Mouse (Mus musculus): ENCODE results near the gene Spock1. TPM values are rescaled to one million over a fixed set of nuclear protein-coding genes. Genes with fewer than 3 reads are reported as not detected.
A peak's percentile ranks its signal among the peaks of the same experiment; 100 is the strongest.

Spock1 gene
- 10.2 and 11.0 TPM in 2 replicates for polyA plus RNA-seq (2016; fragmentation: Nextera tagmentation; extraction: Ambion mirVana)

DNA sequence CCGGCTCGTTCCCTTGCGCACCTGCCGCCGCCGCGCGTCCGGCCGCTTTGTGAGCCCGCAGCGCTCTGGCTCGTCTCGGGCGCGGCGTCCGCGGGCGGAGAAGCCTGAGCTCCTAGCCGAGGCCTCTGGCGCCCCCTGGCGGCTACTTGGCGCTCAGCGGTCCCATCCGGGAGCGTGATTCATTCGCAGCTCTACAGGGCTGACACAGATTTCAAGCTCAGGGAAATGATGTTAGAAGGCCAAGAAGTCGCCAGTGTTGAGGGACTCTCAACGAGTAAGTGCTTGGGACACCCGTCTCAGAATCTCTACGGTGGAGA is at the start of gene Spock1:
Gene Spock1, minus strand, starts transcription at position 67 of the 317 bp plus-strand sequence.
- 0 out of 2 replicates have a peak, but pooled peaks cover 2% of the 10 kb centered on the region for H3K4me1 ChIP-seq
- peaks cover 33% of the 10 kb centered on the region for H3K27me3 ChIP-seq
- no peak within 1 kb of the TSS for H3K27ac ChIP-seq
- H3K4me2 ChIP-seq (replicated peaks): peak within 1 kb of the TSS; percentile 62
- under 1% methylated on average over 32 of the region's 32 CpGs for WGBS
- 0 out of 2 replicates have a peak, but pooled peaks have one; percentile 44 for ATAC-seq (ENCODE audit: insufficient number of reproducible peaks, insufficient read depth, low FRiP score, low TSS enrichment)
- no peaks in the 10 kb centered on the region for H3K9me3 ChIP-seq
- peak within 1 kb of the TSS; percentile 42 for H3K4me3 ChIP-seq
- H3K9ac ChIP-seq: peak within 1 kb of the TSS; percentile 35
- no peaks in the 10 kb centered on the region for H3K36me3 ChIP-seq

DNA sequence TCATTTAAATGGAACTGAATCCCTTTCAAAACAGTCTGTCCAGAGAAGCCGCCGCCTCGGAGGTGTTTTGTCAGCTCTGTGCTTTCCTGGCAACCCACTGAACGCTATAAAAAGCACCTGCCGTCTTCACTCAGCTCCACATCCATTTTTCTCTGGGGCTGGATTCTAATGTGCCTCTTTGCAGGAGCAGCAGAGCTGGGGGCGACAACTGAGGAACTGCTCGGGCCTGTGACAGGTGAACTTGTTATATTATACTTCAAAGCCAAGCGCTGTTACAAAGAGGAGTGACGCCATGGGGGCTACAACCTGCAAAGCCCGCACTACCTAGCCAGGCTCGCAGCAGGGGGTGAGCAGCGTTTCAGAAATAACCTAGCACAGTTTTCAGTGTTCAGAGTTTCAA is 42.0 kb upstream of the Spock1 start:
- Histone ChIP-seq H3K9me3 (no peaks in the 10 kb centered on the region), H3K27ac (no peak overlapping the region), H3K9ac (no peak overlapping the region), H3K4me2 (replicated peaks) (no peak overlapping the region), H3K36me3 (no peaks in the 10 kb centered on the region), H3K27me3 (no peaks in the 10 kb centered on the region), H3K4me1 (peaks cover 6% of the 10 kb centered on the region; the same call in 1 of the 2 replicates), H3K4me3 (no peak overlapping the region)
- no peak for ATAC-seq (ENCODE audit: insufficient number of reproducible peaks, insufficient read depth, low FRiP score, low TSS enrichment)
- WGBS: 88% methylated on average over 12 of the region's 12 CpGs

GRCm38 (mm10) chr13:57949513-57949912 is 41.4 kb upstream of the Spock1 start:
- H3K27me3 ChIP-seq: no peaks in the 10 kb centered on the region
- peaks cover 7% of the 10 kb centered on the region; the same call in 1 of the 2 replicates for H3K4me1 ChIP-seq
- H3K9me3 ChIP-seq: no peaks in the 10 kb centered on the region
- H3K9ac ChIP-seq: no peak overlapping the region
- H3K4me3 ChIP-seq: no peak overlapping the region
- H3K27ac ChIP-seq: no peak overlapping the region
- no peak for ATAC-seq (ENCODE audit: insufficient number of reproducible peaks, insufficient read depth, low FRiP score, low TSS enrichment)
- no peaks in the 10 kb centered on the region for H3K36me3 ChIP-seq
- no peak overlapping the region for H3K4me2 ChIP-seq (replicated peaks)
- WGBS: 93% methylated on average over 4 of the region's 4 CpGs

DNA sequence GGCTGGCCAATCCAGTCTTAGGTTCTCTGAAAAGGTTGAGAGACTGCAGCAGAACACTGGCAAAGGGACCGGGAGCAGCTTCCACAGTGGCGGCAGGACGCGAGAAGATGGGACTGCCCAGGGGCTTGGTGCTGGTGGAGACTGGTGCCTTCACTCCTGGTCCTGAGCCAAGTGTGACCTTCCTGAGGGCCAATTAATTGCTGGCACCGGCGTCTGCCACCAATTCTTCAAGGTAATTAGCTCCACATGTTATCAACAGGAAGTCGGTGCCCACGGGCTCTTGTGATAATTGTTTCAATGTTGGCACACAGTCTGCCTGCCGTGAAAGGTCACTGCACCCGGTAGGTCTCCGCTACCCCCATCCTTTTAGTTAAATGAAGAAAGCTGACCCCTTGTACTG is 37.1 kb upstream of the Spock1 start:
- H3K4me2 ChIP-seq (replicated peaks): no peak overlapping the region
- H3K9ac ChIP-seq: no peak overlapping the region
- H3K36me3 ChIP-seq: no peaks in the 10 kb centered on the region
- peaks cover 7% of the 10 kb centered on the region; the same call in 1 of the 2 replicates for H3K4me1 ChIP-seq
- H3K27ac ChIP-seq: no peak overlapping the region
- H3K9me3 ChIP-seq: no peaks in the 10 kb centered on the region
- H3K27me3 ChIP-seq: no peaks in the 10 kb centered on the region
- no peak for ATAC-seq (ENCODE audit: insufficient number of reproducible peaks, insufficient read depth, low FRiP score, low TSS enrichment)
- WGBS: 27% methylated on average over 11 of the region's 11 CpGs
- H3K4me3 ChIP-seq: no peak overlapping the region

GRCm38 (mm10) chr13:57944434-57944833 is 36.3 kb upstream of the Spock1 start:
- 60% methylated on average over 5 of the region's 5 CpGs for WGBS
- ATAC-seq (ENCODE audit: insufficient number of reproducible peaks, insufficient read depth, low FRiP score, low TSS enrichment): no peak
- no peaks in the 10 kb centered on the region for H3K9me3 ChIP-seq
- no peak overlapping the region for H3K4me3 ChIP-seq
- no peaks in the 10 kb centered on the region for H3K27me3 ChIP-seq
- H3K4me2 ChIP-seq (replicated peaks): no peak overlapping the region
- H3K9ac ChIP-seq: no peak overlapping the region
- no peak overlapping the region for H3K27ac ChIP-seq
- no peaks in the 10 kb centered on the region for H3K36me3 ChIP-seq
- H3K4me1 ChIP-seq: peaks cover 7% of the 10 kb centered on the region; the same call in 1 of the 2 replicates

GRCm38 (mm10) chr13:57943900-57944299 is 35.8 kb upstream of the Spock1 start:
- Histone ChIP-seq H3K4me2 (replicated peaks) (no peak overlapping the region), H3K4me1 (peaks cover 7% of the 10 kb centered on the region; the same call in 1 of the 2 replicates)
- no peak for ATAC-seq (ENCODE audit: insufficient number of reproducible peaks, insufficient read depth, low FRiP score, low TSS enrichment)

DNA sequence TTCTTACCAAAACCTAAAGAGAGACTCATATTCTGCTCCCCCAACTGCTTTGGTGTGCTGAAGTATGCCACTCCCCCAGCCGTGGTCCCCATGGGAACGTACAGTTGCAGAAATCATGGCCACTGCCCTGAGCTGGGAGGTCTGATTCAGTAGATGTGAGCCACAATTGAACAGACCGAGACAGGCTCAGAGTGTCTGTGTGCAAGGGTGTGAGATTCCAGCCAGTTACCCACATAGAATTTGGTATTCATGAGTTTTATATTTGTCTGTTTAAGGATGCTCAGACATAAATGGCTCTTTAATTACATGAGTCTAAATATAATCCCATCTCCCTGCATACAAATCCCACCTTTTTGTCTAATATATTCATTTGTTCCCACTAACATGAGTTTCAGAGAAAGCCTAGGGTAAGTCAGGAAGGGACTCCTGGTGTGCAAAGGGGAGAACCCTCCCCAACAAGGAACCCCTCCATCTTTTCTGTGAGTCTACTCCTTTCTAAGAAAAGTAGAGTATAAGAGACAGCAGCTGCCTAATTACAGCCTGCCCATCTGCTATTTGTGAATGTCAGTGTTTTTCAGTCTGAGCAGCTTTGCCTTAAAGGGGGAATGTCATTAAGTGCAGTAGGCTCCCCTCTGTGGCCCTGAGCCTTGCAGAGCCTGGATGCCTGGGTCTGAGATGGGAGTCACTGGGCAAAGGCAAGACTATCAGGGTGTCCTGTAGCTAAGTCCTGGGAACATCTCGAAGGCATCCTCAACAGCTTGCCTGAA is 29.5 kb upstream of the Spock1 start:
- H3K36me3 ChIP-seq: no peaks in the 10 kb centered on the region
- WGBS: 75% methylated on average over 4 of the region's 4 CpGs
- no peak overlapping the region for H3K4me3 ChIP-seq
- H3K9ac ChIP-seq: no peak overlapping the region
- peaks cover 6% of the 10 kb centered on the region for H3K4me1 ChIP-seq
- H3K9me3 ChIP-seq: no peaks in the 10 kb centered on the region
- H3K27ac ChIP-seq: no peak overlapping the region
- H3K4me2 ChIP-seq (replicated peaks): no peak overlapping the region
- H3K27me3 ChIP-seq: no peaks in the 10 kb centered on the region
- ATAC-seq (ENCODE audit: insufficient number of reproducible peaks, insufficient read depth, low FRiP score, low TSS enrichment): no peak

More at GRCm38 (mm10) chr13:57943900-57944299, 35.8 kb upstream of the Spock1 start:
- H3K27ac ChIP-seq: no peak overlapping the region
- no peak overlapping the region for H3K4me3 ChIP-seq
- H3K9ac ChIP-seq: no peak overlapping the region
- H3K36me3 ChIP-seq: no peaks in the 10 kb centered on the region
- no peaks in the 10 kb centered on the region for H3K27me3 ChIP-seq
- H3K9me3 ChIP-seq: no peaks in the 10 kb centered on the region

- Histone ChIP-seq H3K9me3 (no peaks in the 10 kb centered on the region), H3K27ac (0 out of 2 replicates have a peak overlapping the region, but pooled peaks have one; percentile 46), H3K4me3 (no peak overlapping the region), H3K36me3 (no peaks in the 10 kb centered on the region), H3K9ac (no peak overlapping the region), H3K4me1 (peaks cover 9% of the 10 kb centered on the region; the same call in 1 of the 2 replicates), H3K27me3 (no peaks in the 10 kb centered on the region), H3K4me2 (replicated peaks) (no peak overlapping the region)
- 92% methylated on average over 9 of the region's 9 CpGs for WGBS
- no peak for ATAC-seq (ENCODE audit: insufficient number of reproducible peaks, insufficient read depth, low FRiP score, low TSS enrichment)
Measured at GRCm38 (mm10) chr13:57931998-57932397, 23.9 kb upstream of the Spock1 start.

DNA sequence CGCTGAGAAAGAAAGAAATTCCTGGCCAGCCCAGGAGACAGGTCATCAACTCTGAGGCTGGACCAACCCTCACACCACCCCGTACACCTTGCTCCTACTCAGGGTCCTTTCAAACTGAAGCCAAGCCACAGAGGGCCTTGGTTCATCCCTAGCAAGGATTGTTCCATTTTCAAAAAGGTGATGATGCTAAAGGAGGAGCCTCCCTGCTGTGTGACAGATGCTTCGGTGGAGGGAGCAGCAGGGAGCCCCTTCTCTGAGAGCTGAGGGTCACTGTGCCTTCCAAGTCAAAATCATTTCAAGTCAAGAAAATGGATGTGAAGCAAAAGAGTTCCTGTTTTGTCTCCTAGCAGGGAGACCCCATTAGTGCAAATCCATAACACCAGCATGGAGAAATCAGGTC is 23.2 kb upstream of the Spock1 start:
- no peak for ATAC-seq (ENCODE audit: insufficient number of reproducible peaks, insufficient read depth, low FRiP score, low TSS enrichment)
- WGBS: 38% methylated on average over 3 of the region's 3 CpGs
- peak overlapping the region; percentile 84 for H3K27ac ChIP-seq

GRCm38 (mm10) chr13:57930720-57931119 is 22.6 kb upstream of the Spock1 start:
- ATAC-seq (ENCODE audit: insufficient number of reproducible peaks, insufficient read depth, low FRiP score, low TSS enrichment): no peak
- Histone ChIP-seq H3K27ac (peak overlapping the region; percentile 84), H3K4me2 (replicated peaks) (no peak overlapping the region), H3K36me3 (no peaks in the 10 kb centered on the region), H3K9ac (no peak overlapping the region), H3K4me3 (no peak overlapping the region), H3K9me3 (no peaks in the 10 kb centered on the region), H3K27me3 (no peaks in the 10 kb centered on the region), H3K4me1 (peaks cover 9% of the 10 kb centered on the region; the same call in 1 of the 2 replicates)
- WGBS: 31% methylated on average over 5 of the region's 5 CpGs

More for the DNA sequence above, 23.2 kb upstream of the Spock1 start:
- Histone ChIP-seq H3K4me3 (no peak overlapping the region), H3K4me2 (replicated peaks) (no peak overlapping the region), H3K9ac (no peak overlapping the region), H3K36me3 (no peaks in the 10 kb centered on the region), H3K27me3 (no peaks in the 10 kb centered on the region), H3K9me3 (no peaks in the 10 kb centered on the region), H3K4me1 (peaks cover 9% of the 10 kb centered on the region; the same call in 1 of the 2 replicates)

DNA sequence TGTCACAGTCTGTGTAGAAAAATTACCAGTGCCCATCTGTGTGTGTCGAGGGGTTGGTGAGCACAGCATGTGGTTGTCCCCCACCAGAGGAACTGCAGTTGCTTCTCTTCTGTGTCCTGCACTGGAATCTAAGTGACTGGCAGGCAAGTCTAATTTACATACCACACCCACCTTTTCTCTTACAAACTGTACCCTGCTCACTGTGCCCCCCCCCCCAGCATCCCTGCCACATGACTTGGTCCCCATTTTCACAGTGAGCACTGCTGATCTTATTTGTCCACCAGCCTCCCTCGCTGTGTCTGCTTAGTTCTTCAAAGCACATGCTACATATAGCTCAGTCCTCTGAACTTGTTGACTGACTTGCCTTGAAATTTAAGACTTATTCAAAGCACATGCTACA is 22.2 kb upstream of the Spock1 start:
- H3K36me3 ChIP-seq: no peaks in the 10 kb centered on the region
- H3K9me3 ChIP-seq: no peaks in the 10 kb centered on the region
- H3K4me1 ChIP-seq: peaks cover 9% of the 10 kb centered on the region; the same call in 1 of the 2 replicates
- no peak overlapping the region for H3K4me2 ChIP-seq (replicated peaks)
- ATAC-seq (ENCODE audit: insufficient number of reproducible peaks, insufficient read depth, low FRiP score, low TSS enrichment): peak; percentile 74; the same call in 1 of the 2 replicates
- no peak overlapping the region for H3K9ac ChIP-seq
- no peaks in the 10 kb centered on the region for H3K27me3 ChIP-seq
- 12% methylated on average over 2 of the region's 2 CpGs for WGBS
- peak overlapping the region; percentile 84 for H3K27ac ChIP-seq
- H3K4me3 ChIP-seq: no peak overlapping the region

DNA sequence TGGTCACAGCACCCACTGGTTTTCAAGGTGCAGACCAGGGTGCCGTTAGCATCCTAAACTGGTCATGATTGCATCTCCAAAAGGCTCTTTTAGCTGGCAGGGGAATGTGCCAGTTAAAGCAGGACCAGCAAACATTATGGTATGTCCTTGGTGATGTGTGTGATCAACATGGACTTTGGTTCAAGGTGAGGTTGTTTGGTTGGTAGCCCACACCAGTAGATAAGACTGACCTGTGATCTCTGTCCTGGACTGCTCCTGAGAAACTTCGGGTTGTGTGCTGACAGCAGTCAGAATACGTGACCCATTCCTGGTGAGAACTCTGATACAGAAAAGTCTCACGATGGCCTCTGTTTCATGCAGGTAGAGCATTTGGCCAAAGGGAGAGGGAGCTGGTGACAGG is 11.8 kb upstream of the Spock1 start:
- Histone ChIP-seq H3K4me2 (replicated peaks) (no peak overlapping the region), H3K4me1 (no peaks in the 10 kb centered on the region), H3K4me3 (no peak overlapping the region), H3K9me3 (peaks cover 4% of the 10 kb centered on the region; the same call in 1 of the 2 replicates), H3K9ac (no peak overlapping the region), H3K27me3 (no peaks in the 10 kb centered on the region), H3K36me3 (no peaks in the 10 kb centered on the region), H3K27ac (no peak overlapping the region)
- ATAC-seq (ENCODE audit: insufficient number of reproducible peaks, insufficient read depth, low FRiP score, low TSS enrichment): no peak
- 87% methylated on average over 4 of the region's 4 CpGs for WGBS

All from embryonic facial prominence, embryonic 12.5 days (tissue).